Comparison of ENCODE assay signal across 20 mouse cellular contexts in the genomic region with DNA sequence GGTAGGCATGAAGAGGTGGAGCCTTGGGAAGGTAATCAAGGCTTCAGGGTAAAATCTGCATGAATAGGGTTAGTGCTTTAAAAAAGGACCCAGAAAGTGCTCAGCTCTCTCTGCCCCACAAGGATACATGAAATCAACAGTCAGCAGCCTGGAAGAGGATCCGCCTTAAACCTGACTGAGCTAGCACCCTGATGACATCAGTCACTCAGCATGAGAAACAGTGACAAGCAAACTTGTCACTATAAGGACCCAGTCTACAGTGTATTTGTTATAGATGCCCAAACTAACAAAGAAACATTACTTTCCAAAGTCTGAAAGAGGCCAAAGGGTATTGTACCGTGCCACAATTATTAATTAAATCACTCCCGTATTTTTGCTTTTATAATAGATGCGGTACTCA. TPM values are rescaled to one million over a fixed set of nuclear protein-coding genes. Genes with fewer than 3 reads are reported as not detected.
"Had no signal": no experiment of that assay in that cellular context is flagged by ENCODE, and none has a peak within 500 bp of the region (broad histone marks: within the 10 kb centered on the region; RNA-seq: fewer than 3 reads in every experiment).

No protein-coding gene starts in this region.

- H3K27me3 ChIP-seq: lung, embryonic 15.5 days; neural tube, embryonic 12.5 days; stomach, embryonic 15.5 days had no signal

- H3K36me3 ChIP-seq: liver, embryonic 15.5 days; lung, embryonic 15.5 days; midbrain, embryonic 13.5 days; midbrain, embryonic 15.5 days; neural tube, embryonic 12.5 days; stomach, embryonic 15.5 days had no signal

- H3K9me3 ChIP-seq: liver, embryonic 15.5 days; lung, embryonic 15.5 days; midbrain, embryonic 13.5 days; midbrain, embryonic 15.5 days; neural tube, embryonic 12.5 days; stomach, embryonic 15.5 days had no signal

- H3K27ac ChIP-seq: liver, embryonic 15.5 days; lung, embryonic 15.5 days; macrophage; midbrain, embryonic 13.5 days; midbrain, embryonic 15.5 days; neural tube, embryonic 12.5 days; stomach, embryonic 15.5 days; stomach, postnatal 0 days had no signal

- ATAC-seq: lung, postnatal 0 days; midbrain, embryonic 13.5 days; midbrain, embryonic 15.5 days had no signal

- DNase-seq: lung, adult 2 months; lung, postnatal 14 days; lung, postnatal 36 days; right cerebral cortex, postnatal 14 days; thymus, adult 2 months; thymus, postnatal 25 days; thymus, postnatal 4 days had no signal

- H3K4me2 ChIP-seq: lung, embryonic 15.5 days; midbrain, embryonic 13.5 days; midbrain, embryonic 15.5 days; neural tube, embryonic 12.5 days; stomach, embryonic 15.5 days had no signal

- H3K9ac ChIP-seq: liver, embryonic 15.5 days; lung, embryonic 15.5 days; midbrain, embryonic 13.5 days; midbrain, embryonic 15.5 days; neural tube, embryonic 12.5 days; stomach, embryonic 15.5 days had no signal

- H3K4me3 ChIP-seq: liver, embryonic 15.5 days; lung, embryonic 15.5 days; megakaryocyte, embryonic 14.5 days; midbrain, embryonic 13.5 days; midbrain, embryonic 15.5 days; neural tube, embryonic 12.5 days; stomach, embryonic 15.5 days had no signal

RNA-seq across cellular contexts. Expression of a gene that starts 2.9 kb away (rescaled TPM):
- total RNA-seq: monocyte, adult 5-6 weeks; neutrophil, adult 5-6 weeks had no signal

RNA-seq across cellular contexts. Expression of a gene that starts 53.2 kb away (rescaled TPM):
- total RNA-seq: megakaryocyte progenitor cell, adult 5-6 weeks; monocyte, adult 5-6 weeks; neutrophil, adult 5-6 weeks had no signal
- polyA plus RNA-seq: macrophage had no signal
